Mouse (Mus musculus) cortical plate, adult 2 months (tissue): ENCODE measurements around the gene Spred2.

ENCODE experiments used
- CTCF ChIP-seq: fragments of 200-500 bp; IDR thresholded peaks from 2 replicates; pipeline ENCODE4 v1.5.1; 2011; ENCODE audit warnings: mild to moderate bottlenecking, control low read depth, low read length; ENCODE audit not compliant: insufficient read depth; ENCODE audit errors: extremely low read depth
- POLR2A ChIP-seq: fragments of 200-500 bp; IDR thresholded peaks from 2 replicates; pipeline ENCODE4 v1.6.1; 2011; ENCODE audit warnings: mild to moderate bottlenecking, low read length, control low read depth; ENCODE audit not compliant: insufficient read depth; ENCODE audit errors: extremely low read depth

- no peak for TF ChIP-seq POLR2A
- TF ChIP-seq CTCF: no peak
Measured at GRCm38 (mm10) chr11:20052814-20053536, 128.8 kb downstream of the Spred2 start.
